Mouse (Mus musculus) splenic B cell, adult 2 months (primary cell): ENCODE results near the gene Pde4d.

Source experiments
- DNase-seq: peaks from one replicate; pipeline ENCODE4 v3.0.0-alpha.2; 2011; ENCODE audit warnings: low read depth, low spot score
- H3K27me3 ChIP-seq: 2 replicates; pipeline ENCODE4 v1.6.1; 2012; ENCODE audit warnings: mild to moderate bottlenecking, low read length, moderate library complexity, mixed read lengths; ENCODE audit not compliant: control insufficient read depth, poor library complexity, insufficient read depth, severe bottlenecking
- H3K36me3 ChIP-seq: 2 replicates; pipeline ENCODE4 v1.6.1; 2012; ENCODE audit warnings: mild to moderate bottlenecking, low read length, moderate library complexity, mixed read lengths; ENCODE audit not compliant: control insufficient read depth, poor library complexity, insufficient read depth, severe bottlenecking

Pde4d gene

DNA sequence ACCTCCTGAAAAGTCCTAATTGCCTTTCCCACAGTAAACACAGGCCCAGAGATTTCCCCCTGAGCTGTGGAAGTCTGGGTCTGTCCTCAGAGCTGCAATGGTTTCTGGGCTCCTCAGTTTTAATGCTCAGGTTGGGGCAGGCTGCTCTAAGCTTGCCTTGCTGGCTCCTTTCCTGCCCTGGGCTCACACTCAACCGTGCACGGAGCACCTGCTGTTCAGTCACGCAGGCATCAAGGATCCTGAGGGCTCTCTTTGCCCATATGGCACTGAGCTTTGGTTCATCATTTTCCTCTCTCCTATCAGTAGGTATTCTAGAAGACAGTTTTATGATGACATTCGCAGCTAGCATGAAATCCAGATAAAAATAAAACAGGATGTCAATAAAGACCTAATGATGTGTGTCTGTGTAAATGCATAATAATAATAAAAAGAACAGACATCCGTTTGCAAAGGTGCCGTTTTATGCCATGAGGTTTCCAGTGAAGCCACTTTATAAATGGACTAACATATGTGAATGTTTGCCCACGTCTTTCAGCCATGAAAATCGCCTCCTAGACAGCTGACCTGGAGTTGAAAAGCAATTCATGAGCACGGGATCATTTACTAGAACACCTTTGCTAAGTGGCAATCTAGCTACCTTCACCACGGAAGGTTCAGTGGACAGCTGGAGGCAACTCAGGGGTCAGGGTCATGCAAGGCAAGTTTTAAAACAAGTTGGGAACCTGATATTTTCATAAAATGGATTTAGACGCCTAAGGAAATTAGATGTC lies 726.3 kb downstream of the Pde4d start:
- H3K27me3 ChIP-seq: no peaks in the 10 kb centered on the region
- H3K36me3 ChIP-seq: no peaks in the 10 kb centered on the region
- DNase-seq: no peak

DNA sequence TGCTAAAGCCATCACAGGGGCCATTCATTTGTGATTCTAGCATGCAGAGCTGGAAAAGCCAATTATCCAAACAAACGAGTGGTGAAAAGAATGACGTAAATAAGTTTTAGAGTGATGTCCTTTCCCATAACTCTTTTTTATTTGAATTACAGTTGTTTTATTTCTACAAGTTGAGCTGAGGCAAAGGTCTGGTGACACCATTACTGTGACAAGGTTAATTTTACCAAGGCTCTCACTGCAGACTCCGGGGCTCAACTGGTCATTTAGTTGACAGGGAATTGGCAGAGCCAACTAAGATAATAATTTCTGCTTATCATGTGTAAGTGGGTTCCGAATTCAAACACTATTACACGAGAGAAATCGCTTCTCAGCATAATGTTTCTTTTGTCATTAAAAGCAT lies 731.6 kb downstream of the Pde4d start:
- no peak for DNase-seq
- Histone ChIP-seq H3K36me3 (no peaks in the 10 kb centered on the region), H3K27me3 (no peaks in the 10 kb centered on the region)

DNA sequence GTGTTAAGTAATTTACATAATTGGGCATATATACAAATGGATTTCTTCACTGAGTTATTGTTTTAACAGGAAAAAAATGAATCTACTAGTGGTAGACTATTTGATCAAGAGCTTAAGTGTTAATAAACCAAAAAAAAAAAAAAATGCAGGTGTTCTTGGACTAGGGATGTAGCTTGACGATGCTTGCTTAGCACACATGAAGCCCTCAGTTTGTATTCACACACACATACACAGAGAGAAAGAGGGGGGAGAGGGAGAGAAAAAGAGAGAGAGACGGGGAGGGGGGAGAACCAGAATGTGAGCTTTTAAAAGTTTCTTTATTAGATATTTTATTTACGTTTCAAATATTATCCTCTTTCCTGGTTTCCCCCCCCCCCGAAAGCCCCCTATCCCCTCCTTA lies 740.9 kb downstream of the Pde4d start:
- no peak for DNase-seq
- Histone ChIP-seq H3K27me3 (no peaks in the 10 kb centered on the region), H3K36me3 (no peaks in the 10 kb centered on the region)

DNA sequence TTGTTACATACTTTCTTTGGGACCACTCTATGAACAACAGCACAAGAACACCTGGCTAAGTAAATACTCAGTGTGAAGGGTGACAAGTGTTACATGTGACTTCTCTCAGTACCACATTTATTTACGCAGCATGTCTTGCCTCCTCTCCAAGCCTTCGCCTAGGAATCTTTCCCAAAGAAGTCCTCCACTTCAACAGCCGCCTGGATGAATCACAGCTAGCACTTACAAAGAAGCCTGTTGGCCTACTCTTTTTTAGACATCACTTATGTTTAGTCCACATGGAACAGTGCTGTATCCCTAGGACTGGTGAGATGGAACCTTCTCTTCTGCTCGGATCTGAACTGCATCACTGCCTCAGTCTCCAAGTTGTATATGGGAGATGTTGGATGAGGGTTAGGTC lies 741.4 kb downstream of the Pde4d start:
- no peak for DNase-seq
- no peaks in the 10 kb centered on the region for H3K27me3 ChIP-seq
- no peaks in the 10 kb centered on the region for H3K36me3 ChIP-seq

GRCm38 (mm10) chr13:109205541-109205940 lies 755.8 kb downstream of the Pde4d start:
- H3K36me3 ChIP-seq: no peaks in the 10 kb centered on the region

DNA sequence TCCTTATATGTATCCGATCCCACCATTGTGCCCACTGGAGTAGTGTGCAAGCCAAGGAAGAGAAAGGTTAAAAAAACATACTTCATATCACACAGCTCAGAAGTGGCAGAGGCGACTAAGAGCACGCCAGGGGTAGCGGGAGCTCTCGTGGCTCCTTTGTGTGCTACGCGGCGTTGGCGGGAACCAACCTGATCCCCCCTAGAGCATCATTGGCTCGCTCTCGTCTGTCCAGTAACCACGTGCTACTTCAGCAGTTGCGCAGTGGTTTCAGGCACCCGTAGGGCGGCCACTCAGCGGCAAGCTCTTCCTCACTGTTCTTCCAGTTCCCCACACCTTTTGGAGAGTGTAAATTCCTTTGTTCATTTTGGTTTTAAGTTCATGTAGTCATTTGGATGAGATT lies 758.9 kb downstream of the Pde4d start:
- no peak for DNase-seq
- Histone ChIP-seq H3K27me3 (no peaks in the 10 kb centered on the region; the same call in 1 of the 2 replicates), H3K36me3 (no peaks in the 10 kb centered on the region)

More at GRCm38 (mm10) chr13:109205541-109205940, 755.8 kb downstream of the Pde4d start:
- DNase-seq: no peak
- H3K27me3 ChIP-seq: no peaks in the 10 kb centered on the region

GRCm38 (mm10) chr13:109209413-109209812 lies 759.7 kb downstream of the Pde4d start:
- DNase-seq: no peak
- Histone ChIP-seq H3K27me3 (no peaks in the 10 kb centered on the region; the same call in 1 of the 2 replicates), H3K36me3 (no peaks in the 10 kb centered on the region)

DNA sequence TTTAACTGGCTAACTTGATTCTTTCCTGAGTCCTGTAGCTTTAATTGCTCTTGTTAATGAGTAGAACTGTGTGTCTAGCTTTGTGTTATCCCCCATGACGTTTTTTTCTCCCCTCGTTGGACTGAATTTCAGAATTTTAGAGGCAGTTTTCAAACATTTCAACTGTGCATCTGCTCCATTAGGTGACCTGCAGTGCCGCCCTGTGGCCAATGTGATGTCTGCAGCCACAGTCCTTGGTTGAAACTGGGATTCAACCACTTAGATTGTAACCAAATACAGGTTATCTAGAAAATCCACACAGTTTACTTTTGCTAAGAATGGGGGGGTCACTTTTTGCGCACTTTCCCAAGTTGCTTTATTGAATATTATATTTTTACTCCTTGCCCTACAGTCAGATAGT lies 760.7 kb downstream of the Pde4d start:
- peak; percentile 69 for DNase-seq
- Histone ChIP-seq H3K36me3 (no peaks in the 10 kb centered on the region), H3K27me3 (no peaks in the 10 kb centered on the region; the same call in 1 of the 2 replicates)

GRCm38 (mm10) chr13:109211471-109211870 lies 761.7 kb downstream of the Pde4d start:
- DNase-seq: no peak
- H3K27me3 ChIP-seq: no peaks in the 10 kb centered on the region; the same call in 1 of the 2 replicates
- no peaks in the 10 kb centered on the region for H3K36me3 ChIP-seq

- no peak for DNase-seq
- H3K36me3 ChIP-seq: no peaks in the 10 kb centered on the region
- no peaks in the 10 kb centered on the region; the same call in 1 of the 2 replicates for H3K27me3 ChIP-seq
These were observed 762.3 kb downstream of the Pde4d start for GRCm38 (mm10) chr13:109211941-109212487.

DNA sequence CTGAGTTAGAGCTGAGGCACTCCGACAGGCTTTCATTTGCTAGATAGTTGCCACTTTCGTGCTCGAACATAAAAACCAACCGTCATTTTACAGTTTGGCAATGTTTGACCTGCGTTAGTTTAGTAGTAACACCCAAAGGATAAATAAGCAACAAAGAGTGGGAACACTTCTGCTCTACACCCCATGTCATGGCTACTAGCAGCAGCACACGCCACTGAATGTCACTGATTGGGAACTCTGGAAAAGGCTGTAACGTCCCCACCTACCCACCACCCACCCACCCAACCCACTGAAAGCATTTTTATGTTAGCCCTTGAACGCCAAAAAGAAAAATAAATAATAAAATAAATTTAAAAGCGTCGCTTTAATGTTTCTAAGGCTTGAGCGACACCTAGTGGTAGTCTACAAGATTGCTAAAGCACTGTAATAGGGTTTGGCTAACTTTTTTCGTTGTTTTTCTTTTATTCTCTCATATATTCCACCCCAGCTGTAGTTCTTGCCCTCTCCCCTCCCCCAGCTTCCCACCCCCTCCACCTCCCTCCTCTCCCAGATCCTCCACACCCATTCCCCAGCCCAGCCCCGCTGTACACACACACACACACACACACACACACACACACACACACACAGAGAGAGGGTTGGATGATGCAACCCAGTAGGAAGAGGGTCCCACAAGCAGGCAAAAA lies 763.2 kb downstream of the Pde4d start:
- peak; percentile 61 for DNase-seq
- H3K36me3 ChIP-seq: no peaks in the 10 kb centered on the region
- H3K27me3 ChIP-seq: no peaks in the 10 kb centered on the region; the same call in 1 of the 2 replicates

GRCm38 (mm10) chr13:109219019-109219725 lies 769.4 kb downstream of the Pde4d start:
- Histone ChIP-seq H3K27me3 (no peaks in the 10 kb centered on the region), H3K36me3 (no peaks in the 10 kb centered on the region)
- no peak for DNase-seq

GRCm38 (mm10) chr13:109228967-109229617 lies 779.3 kb downstream of the Pde4d start:
- no peaks in the 10 kb centered on the region for H3K27me3 ChIP-seq
- H3K36me3 ChIP-seq: no peaks in the 10 kb centered on the region
- peak; percentile 72 for DNase-seq

DNA sequence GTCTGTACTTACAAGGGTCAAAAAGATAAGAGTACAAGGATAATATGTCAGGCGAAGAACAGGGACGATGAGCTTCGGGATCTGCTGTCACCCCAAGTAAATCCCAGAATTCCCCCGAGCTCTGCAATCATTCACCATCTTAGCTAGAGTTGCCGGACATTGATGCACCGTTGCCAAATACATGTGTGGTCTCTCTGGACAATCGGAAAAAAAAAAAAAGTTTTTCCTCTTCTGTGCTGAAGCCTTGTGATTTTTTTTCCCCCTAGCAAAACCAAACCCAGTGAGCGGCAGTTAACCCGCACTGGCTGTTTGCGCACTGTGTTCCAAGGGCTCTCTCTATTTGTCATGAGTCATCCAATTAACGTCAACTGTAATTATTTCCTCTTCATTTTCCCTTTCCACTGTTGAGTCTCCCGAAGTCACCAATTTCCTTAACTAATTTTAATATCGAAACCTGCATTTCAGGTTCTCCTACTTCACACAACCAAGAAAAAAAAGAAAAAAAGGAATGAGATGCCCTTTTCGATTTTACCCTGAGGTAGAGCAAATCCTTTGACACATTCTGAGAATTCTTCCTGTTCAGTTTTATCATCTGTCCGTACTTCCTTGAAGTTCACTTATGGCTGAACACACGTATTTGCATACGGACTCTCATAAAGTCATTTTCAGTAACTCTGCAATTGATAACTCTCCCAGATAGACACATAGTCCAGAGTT lies 780.0 kb downstream of the Pde4d start:
- H3K36me3 ChIP-seq: no peaks in the 10 kb centered on the region
- no peaks in the 10 kb centered on the region for H3K27me3 ChIP-seq
- peak; percentile 33 for DNase-seq
